Comparison of ENCODE assay signal across 1 mouse cellular context in genomic region chr9:41073196-41074009, GRCm38 (mm10).
TF ChIP-seq lines count a peak whose summit lies in the region.

No protein-coding gene starts in this region.

TF ChIP-seq in MEL, 35 proteins besides CTCF, POLR2A, EP300 and RAD21 (continued from another document):
- no peak for TF ChIP-seq ZNF384 (IDR thresholded peaks at IDR 0.05; ENCODE audit: low read depth, low read length)
- peak; percentile 95 for TF ChIP-seq MAX (IDR thresholded peaks at IDR 0.05; ENCODE audit: low read length)
- TF ChIP-seq GATA1 (IDR thresholded peaks at IDR 0.05; ENCODE audit: low read depth, low read length), result peak; percentile 93
- TF ChIP-seq MYC (IDR thresholded peaks at IDR 0.05; ENCODE audit: low read depth, low read length), result peak; percentile 89
- peak; percentile 70; the same call in 1 of the 2 replicates for TF ChIP-seq MAFK (IDR thresholded peaks at IDR 0.05; ENCODE audit: borderline replicate concordance, low read depth, low read length)
- no peak for TF ChIP-seq E2F4 (IDR thresholded peaks at IDR 0.05; ENCODE audit: borderline replicate concordance, low read depth, low read length)
- TF ChIP-seq MXI1 (IDR thresholded peaks at IDR 0.05; ENCODE audit: low read depth, low read length), result peak; percentile 83
- TF ChIP-seq ETS1 (IDR thresholded peaks at IDR 0.05; ENCODE audit: low read depth, low read length), result peak; percentile 94
- no peak for TF ChIP-seq JUND (IDR thresholded peaks at IDR 0.05; ENCODE audit: low read depth, low read length)
- no peak for TF ChIP-seq GABPA (IDR thresholded peaks at IDR 0.05; ENCODE audit: low read depth, low read length)
- peak; percentile 96 for TF ChIP-seq TAL1 (IDR thresholded peaks at IDR 0.05; ENCODE audit: low read length)
- no peak for TF ChIP-seq UBTF (IDR thresholded peaks at IDR 0.05; ENCODE audit: borderline replicate concordance, insufficient read depth, low read depth, low read length)
- TF ChIP-seq USF1 (IDR thresholded peaks at IDR 0.05; ENCODE audit: low read depth, low read length), result peak; percentile 98
